Mouse (Mus musculus) CH12.LX (cell line): ENCODE data around the gene Tmprss11f. TPM values are rescaled to one million over a fixed set of nuclear protein-coding genes. Genes with fewer than 3 reads are reported as not detected.
"Not testable (repeated sequence)": the region's sequence is repeated elsewhere in the genome, so short reads cannot be mapped to it uniquely, and the experiment has no call there.

ENCODE experiments used
- DNase-seq: peaks from one replicate; pipeline ENCODE4 v3.0.0-alpha.2; 2013; ENCODE audit errors: extremely low read depth
- H3K27ac ChIP-seq: 2 replicates; pipeline ENCODE4 v1.5.1; 2012; ENCODE audit warnings: low read depth, mild to moderate bottlenecking, control low read depth, moderate library complexity; ENCODE audit not compliant: insufficient read depth
- H3K27me3 ChIP-seq: replicated peaks from 2 replicates; pipeline ENCODE3; 2012; ENCODE audit warnings: inconsistent platforms
- H3K36me3 ChIP-seq, 2 experiments: replicated peaks in 1 of 2; 2 replicates each; pipeline versions ENCODE3 to v1.6.1; 2012; ENCODE audit warnings: inconsistent platforms in 1 of 2, low read length in 1 of 2, mild to moderate bottlenecking in 1 of 2, mixed read lengths in 1 of 2, moderate library complexity in 1 of 2; ENCODE audit not compliant: control insufficient read depth in 1 of 2, insufficient read depth in 1 of 2
- H3K4me1 ChIP-seq, 2 experiments: 2 replicates each; pipeline ENCODE4 v1.6.1; 2012; ENCODE audit warnings: inconsistent platforms in 1 of 2, moderate library complexity in 1 of 2; ENCODE audit not compliant: insufficient read depth in 2 of 2, control insufficient read depth in 1 of 2
- H3K4me2 ChIP-seq: 2 replicates; pipeline ENCODE4 v1.6.1; 2012; ENCODE audit warnings: low read depth, mild to moderate bottlenecking, control low read depth; ENCODE audit not compliant: poor library complexity, insufficient read depth, severe bottlenecking
- H3K4me3 ChIP-seq, 3 experiments: fragments of 150-350 bp in 1 of 3; sonication (generic) in 1 of 3; replicated peaks in 1 of 3; 2 replicates each; pipeline versions ENCODE3 to v1.5.1; 2011 to 2012; ENCODE audit warnings: low read depth in 2 of 3, low read length in 2 of 3, mild to moderate bottlenecking in 2 of 3, moderate library complexity in 2 of 3, control low read depth in 1 of 3, improper control_type of control experiment in 1 of 3, inconsistent platforms in 1 of 3, mixed read lengths in 1 of 3; ENCODE audit not compliant: poor library complexity in 1 of 3
- H3K79me2 ChIP-seq: replicated peaks from 2 replicates; pipeline ENCODE4 v1.6.1; 2012; ENCODE audit warnings: mild to moderate bottlenecking, moderate library complexity; ENCODE audit not compliant: control insufficient read depth, poor library complexity, insufficient read depth, severe bottlenecking; ENCODE audit errors: extremely low read depth
- H3K9ac ChIP-seq: 2 replicates; pipeline ENCODE4 v1.6.1; 2012; ENCODE audit warnings: low read depth, mild to moderate bottlenecking, control low read depth, moderate library complexity; ENCODE audit not compliant: insufficient read depth
- H3K9me3 ChIP-seq: replicated peaks from 2 replicates; pipeline ENCODE3; 2012; ENCODE audit warnings: low read length, inconsistent platforms, mixed read lengths
- CHD1 ChIP-seq: IDR thresholded peaks from 2 replicates; pipeline ENCODE4 v1.6.1; 2012; ENCODE audit warnings: low read depth, low read length, improper control_type of control experiment, inconsistent platforms
- CHD2 ChIP-seq: IDR thresholded peaks from 2 replicates; pipeline ENCODE4 v1.6.1; 2011; ENCODE audit warnings: low read length, improper control_type of control experiment
- CTCF ChIP-seq, 2 experiments: IDR thresholded peaks in 1 of 2; conservative IDR thresholded peaks in 1 of 2; 2 replicates each; pipeline ENCODE4 v1.5.1; 2011 to 2012; ENCODE audit warnings: low read depth in 2 of 2, low read length in 2 of 2, improper control_type of control experiment in 1 of 2, inconsistent platforms in 1 of 2, mild to moderate bottlenecking in 1 of 2, moderate library complexity in 1 of 2
- EP300 ChIP-seq: IDR thresholded peaks from 2 replicates; pipeline ENCODE4 v1.6.1; 2011; ENCODE audit warnings: low read length, improper control_type of control experiment
- ETS1 ChIP-seq: conservative IDR thresholded peaks from 2 replicates; pipeline ENCODE4 v1.6.1; 2012; ENCODE audit warnings: low read depth, mild to moderate bottlenecking, inconsistent platforms, low read length, improper control_type of control experiment, moderate library complexity
- IRF4 ChIP-seq: IDR thresholded peaks from 2 replicates; pipeline ENCODE4 v1.6.1; 2014; ENCODE audit warnings: low read depth, mild to moderate bottlenecking, inconsistent platforms, low read length, improper control_type of control experiment
- JUND ChIP-seq: conservative IDR thresholded peaks from 2 replicates; pipeline ENCODE4 v1.6.1; 2011; ENCODE audit warnings: low read depth, low read length, improper control_type of control experiment
- KAT2A ChIP-seq: IDR thresholded peaks from 2 replicates; pipeline ENCODE4 v1.6.1; 2012; ENCODE audit warnings: low read length, improper control_type of control experiment, inconsistent platforms; ENCODE audit not compliant: insufficient replicate concordance
- MEF2A ChIP-seq: IDR thresholded peaks from 2 replicates; pipeline ENCODE4 v1.6.1; 2014; ENCODE audit warnings: low read depth, mild to moderate bottlenecking, inconsistent platforms, low read length, improper control_type of control experiment, borderline replicate concordance
- MYC ChIP-seq: IDR thresholded peaks from 2 replicates; pipeline ENCODE4 v1.6.1; 2011; ENCODE audit warnings: low read depth, mild to moderate bottlenecking, improper control_type of control experiment, low read length
- NRF1 ChIP-seq: IDR thresholded peaks from 2 replicates; pipeline ENCODE4 v1.6.1; 2014; ENCODE audit warnings: low read depth, mild to moderate bottlenecking, inconsistent platforms, low read length, improper control_type of control experiment, moderate library complexity
- PAX5 ChIP-seq: IDR thresholded peaks from 2 replicates; pipeline ENCODE4 v1.6.1; 2012; ENCODE audit warnings: low read length, inconsistent platforms, mixed read lengths
- POLR2AphosphoS2 ChIP-seq: IDR thresholded peaks from 2 replicates; pipeline ENCODE4 v1.6.1; 2011; ENCODE audit warnings: low read depth, low read length, improper control_type of control experiment
- RAD21 ChIP-seq: IDR thresholded peaks from 2 replicates; pipeline ENCODE4 v1.6.1; 2011; ENCODE audit warnings: low read depth, mild to moderate bottlenecking, low read length, improper control_type of control experiment, moderate library complexity
- RCOR1 ChIP-seq: conservative IDR thresholded peaks from 2 replicates; pipeline ENCODE4 v1.6.1; 2012; ENCODE audit warnings: low read depth, mild to moderate bottlenecking, inconsistent platforms, low read length, improper control_type of control experiment
- SIN3A ChIP-seq: IDR thresholded peaks from 2 replicates; pipeline ENCODE4 v1.6.1; 2012; ENCODE audit warnings: low read length, improper control_type of control experiment, inconsistent platforms
- SMC3 ChIP-seq: IDR thresholded peaks from 2 replicates; pipeline ENCODE4 v1.6.1; 2011; ENCODE audit warnings: low read depth, low read length, improper control_type of control experiment
- TCF12 ChIP-seq: IDR thresholded peaks from 2 replicates; pipeline ENCODE4 v1.6.1; 2014; ENCODE audit warnings: low read depth, mild to moderate bottlenecking, inconsistent platforms, low read length, improper control_type of control experiment
- UBTF ChIP-seq: IDR thresholded peaks from 2 replicates; pipeline ENCODE4 v1.6.1; 2012; ENCODE audit warnings: low read depth, mild to moderate bottlenecking, inconsistent platforms, low read length, improper control_type of control experiment, moderate library complexity
- USF1 ChIP-seq: IDR thresholded peaks from 2 replicates; pipeline ENCODE4 v1.6.1; 2014; ENCODE audit warnings: low read depth, mild to moderate bottlenecking, inconsistent platforms, low read length, improper control_type of control experiment
- USF2 ChIP-seq: conservative IDR thresholded peaks from 2 replicates; pipeline ENCODE4 v1.6.1; 2011; ENCODE audit warnings: low read depth, low read length, improper control_type of control experiment
- ZC3H11A ChIP-seq: IDR thresholded peaks from 2 replicates; pipeline ENCODE4 v1.6.1; 2012; ENCODE audit warnings: low read depth, mild to moderate bottlenecking, inconsistent platforms, low read length, improper control_type of control experiment
- ZKSCAN1 ChIP-seq: IDR thresholded peaks from 2 replicates; pipeline ENCODE4 v1.6.1; 2012; ENCODE audit warnings: low read depth, inconsistent platforms, low read length, improper control_type of control experiment, borderline replicate concordance
- ZNF384 ChIP-seq: IDR thresholded peaks from 2 replicates; pipeline ENCODE4 v1.6.1; 2012; ENCODE audit warnings: low read depth, low read length, improper control_type of control experiment, inconsistent platforms
- dilution Hi-C: fragments of 300-500 bp; cut with MboI; formaldehyde crosslinking; loops from 2 replicates; pipeline ENCODE4 v1.14.3; 2020; ENCODE audit warnings: low sequenced_read_pairs; ENCODE audit not compliant: extremely low pct_unique_long_range_greater_than_20kb, extremely low pct_ligation_motif_present
- in situ Hi-C: fragments of 300-500 bp; cut with MboI; formaldehyde crosslinking; loops from 3 replicates; pipeline ENCODE4 v1.14.3; 2019; ENCODE audit warnings: low sequenced_read_pairs, low pct_ligation_motif_present, low pct_unique_long_range_greater_than_20kb, mixed read lengths
- polyA plus RNA-seq: library from polyadenylated mRNA; unstranded; fragments of >175 nt; gene quantifications from 2 replicates; pipeline ENCODE4 v1.2.1, GENCODE M21; 2012; ENCODE audit warnings: low read depth; ENCODE audit not compliant: insufficient read length
- total RNA-seq, 2 experiments: library from RNA; depleted of rRNA; stranded (reverse); fragments of 300-350 nt in 1 of 2; fragments of >200 nt in 1 of 2; gene quantifications; 2 replicates each; pipeline ENCODE4 v1.2.3; 2012 to 2014

The Tmprss11f gene
- total and polyA plus RNA-seq, 3 experiments = not detected

DNA sequence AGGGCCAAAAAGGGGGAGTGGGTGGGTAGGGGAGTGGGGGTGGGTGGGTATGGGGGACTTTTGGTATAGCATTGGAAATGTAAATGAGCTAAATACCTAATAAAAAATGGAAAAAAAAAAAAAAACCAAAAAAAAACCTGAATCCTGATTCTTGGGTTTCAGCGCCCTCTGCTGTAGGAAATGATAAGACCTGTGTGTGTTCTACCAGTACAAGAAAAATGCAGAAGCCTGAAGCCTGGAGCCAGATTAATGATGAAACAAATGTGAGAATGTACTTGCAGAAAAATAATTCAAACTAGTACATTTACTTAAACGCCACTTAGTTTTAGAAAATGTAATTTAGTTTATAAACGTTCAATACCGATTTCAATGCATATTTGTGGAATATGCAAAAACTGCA, 17.0 kb upstream of the Tmprss11f start:
- H3K36me3 ChIP-seq, dilution Hi-C loops: not testable (repeated sequence)
- TF ChIP-seq SMC3 (peak; percentile 64), CTCF (conservative IDR thresholded peaks at IDR 0.05 in 1 of 2, IDR thresholded peaks at IDR 0.05 in 1 of 2; ENCODE audit: low read depth in 2 of 2, low read length in 2 of 2) (peak in 1 of 2 experiments; percentile 68; a peak in 3 of 4 replicates), ZNF384 (peak; percentile 92), RAD21 (peak; percentile 52)
- TF ChIP-seq, all 38 proteins: peak for 4; not testable (repeated sequence) for 34
- not testable (repeated sequence) for H3K4me3 ChIP-seq, H3K9me3 ChIP-seq, H3K9ac ChIP-seq, H3K27me3 ChIP-seq, H3K4me1 ChIP-seq, H3K79me2 ChIP-seq, H3K27ac ChIP-seq, H3K4me2 ChIP-seq
- peak; percentile 53 for DNase-seq
- in situ Hi-C loops = loop anchor here (25.0 kb wide), 1 partner anchor 162 kb away; no protein-coding TSS in a partner anchor

DNA sequence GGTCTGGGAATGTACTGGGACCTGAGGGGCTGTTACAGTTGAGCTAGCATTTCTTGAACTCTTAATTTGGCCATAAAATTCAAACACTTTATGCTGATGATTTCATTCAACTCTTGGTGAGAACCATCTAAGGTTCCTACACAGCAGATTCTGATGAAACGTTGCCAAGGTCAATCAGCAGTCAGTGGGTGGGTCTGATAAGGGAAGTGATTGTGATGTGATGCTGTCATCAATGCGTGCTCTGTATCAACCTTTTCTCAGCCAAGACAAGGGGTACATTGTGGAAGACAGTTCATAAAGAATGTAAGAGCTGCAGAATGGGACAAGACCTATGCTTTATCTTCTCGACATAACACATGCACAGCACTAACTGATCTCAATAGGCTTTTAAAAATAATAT, 8.6 kb upstream of the Tmprss11f start:
- Histone ChIP-seq H3K27me3 (no peaks in the 10 kb centered on the region), H3K79me2 (no peaks in the 10 kb centered on the region), H3K4me1 (no peaks in the 10 kb centered on the region), H3K9me3 (no peaks in the 10 kb centered on the region), H3K4me3 (no peak overlapping the region), H3K36me3 (no peaks in the 10 kb centered on the region), H3K4me2 (no peak overlapping the region), H3K9ac (no peak overlapping the region), H3K27ac (no peak overlapping the region)
- dilution Hi-C loops = no loop called here
- DNase-seq = no peak
- no peak for TF ChIP-seq USF2
- TF ChIP-seq ZNF384 = no peak
- no peak for TF ChIP-seq UBTF
- no peak for TF ChIP-seq POLR2AphosphoS2
- TF ChIP-seq KAT2A = no peak
- no peak for TF ChIP-seq TCF12
- no peak for TF ChIP-seq MYC
- no peak for TF ChIP-seq ZKSCAN1
- TF ChIP-seq ETS1 = no peak
- no peak for TF ChIP-seq IRF4
- in situ Hi-C loops = loop anchor here (25.0 kb wide), 1 partner anchor 153 kb away; no protein-coding TSS in a partner anchor

DNA sequence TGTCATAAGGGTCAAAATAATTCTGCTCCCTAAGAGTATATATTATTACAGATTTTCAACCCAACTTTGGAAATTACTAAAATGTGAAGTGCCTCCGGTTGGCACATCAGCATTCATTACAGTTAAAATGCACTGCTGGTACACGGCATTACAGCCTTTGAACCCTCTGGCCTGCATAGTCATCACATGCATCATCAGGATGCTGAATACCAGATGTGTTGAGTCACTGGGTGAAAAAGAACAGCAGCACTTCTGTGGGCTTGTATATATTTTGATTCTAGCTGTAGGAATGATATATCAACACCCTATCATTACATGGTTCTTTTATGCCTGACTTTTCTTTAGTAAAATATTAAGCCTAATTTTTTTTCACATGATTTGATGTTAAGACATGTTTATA, 1.5 kb downstream of the Tmprss11f start:
- no peaks in the 10 kb centered on the region for H3K79me2 ChIP-seq
- H3K36me3 ChIP-seq = no peaks in the 10 kb centered on the region
- in situ Hi-C loops = loop anchor here (25.0 kb wide), 1 partner anchor 143 kb away; no protein-coding TSS in a partner anchor
- DNase-seq = no peak
- no peak for TF ChIP-seq KAT2A
- no peak for TF ChIP-seq CHD1
- TF ChIP-seq CTCF (conservative IDR thresholded peaks at IDR 0.05 in 1 of 2, IDR thresholded peaks at IDR 0.05 in 1 of 2; ENCODE audit: low read depth in 2 of 2, low read length in 2 of 2) = no peak
- TF ChIP-seq USF1 = no peak
- TF ChIP-seq PAX5 = no peak
- no peak for TF ChIP-seq ZNF384
- no peak for TF ChIP-seq UBTF
- TF ChIP-seq ZC3H11A = no peak
- no peak for TF ChIP-seq NRF1
- no peak for TF ChIP-seq EP300
- TF ChIP-seq USF2 = no peak
- TF ChIP-seq CHD2 = no peak
- no peak for TF ChIP-seq IRF4
- no peak for TF ChIP-seq SIN3A
- no peak for TF ChIP-seq POLR2AphosphoS2
- TF ChIP-seq RCOR1 = no peak
- no peak for TF ChIP-seq JUND
- no peak for TF ChIP-seq MEF2A
- no peak for TF ChIP-seq ZKSCAN1
- TF ChIP-seq RAD21 = no peak
- no peaks in the 10 kb centered on the region for H3K4me1 ChIP-seq
- dilution Hi-C loops = no loop called here
- no peak overlapping the region for H3K4me2 ChIP-seq
- no peak overlapping the region for H3K9ac ChIP-seq
- H3K27me3 ChIP-seq = no peaks in the 10 kb centered on the region
- H3K27ac ChIP-seq = no peak overlapping the region
- no peak overlapping the region for H3K4me3 ChIP-seq
- no peaks in the 10 kb centered on the region for H3K9me3 ChIP-seq
